Mouse (Mus musculus): ENCODE measurements around the gene Gm340. TPM values are rescaled to one million over a fixed set of nuclear protein-coding genes. Genes with fewer than 3 reads are reported as not detected.

Gm340 gene
- polyA plus RNA-seq (2014; fragmentation: Nextera tagmentation; extraction: Ambion mirVana) = 3.7 and 4.2 TPM in 2 replicates

DNA sequence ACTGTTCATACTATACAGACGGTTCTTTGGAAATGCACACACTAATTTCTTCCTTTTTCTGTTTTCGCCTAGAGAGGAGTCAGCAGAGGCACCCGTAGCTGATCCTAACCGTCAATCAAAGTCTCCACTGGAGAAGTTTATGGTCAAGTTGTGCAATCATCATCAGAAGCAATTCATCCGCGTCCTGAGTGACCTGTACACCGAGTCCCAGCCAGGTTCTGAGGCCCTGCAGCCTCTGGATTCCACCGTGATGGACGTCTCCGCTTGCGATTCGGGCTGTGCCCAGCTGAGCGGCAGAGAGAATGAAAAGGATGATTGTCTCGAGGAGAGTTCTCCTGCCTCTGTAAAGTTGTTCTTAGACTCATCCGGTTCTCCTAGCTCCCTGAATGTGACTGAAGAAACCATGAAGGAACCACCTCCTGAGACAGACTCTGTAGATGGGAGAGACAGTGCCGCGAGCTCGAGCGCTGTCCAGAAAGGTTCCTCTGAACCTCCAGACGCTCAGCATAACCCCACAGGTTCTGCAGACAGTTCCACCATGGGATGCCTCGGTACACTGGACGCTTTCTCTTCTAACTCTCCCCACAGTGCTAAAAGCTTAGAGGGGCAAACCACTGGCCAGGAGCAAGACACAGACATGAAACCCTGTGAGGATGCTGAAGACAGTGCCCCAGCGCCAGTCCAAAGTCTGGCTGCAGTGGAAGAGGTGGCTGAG lies at the start of gene Gm340:
Gm340 (plus strand) TSS at position 665 of the 715 bp plus-strand sequence.
- no peak for TF ChIP-seq CTCF (IDR thresholded peaks at IDR 0.05; ENCODE audit: low read depth)
- no peaks in the 10 kb centered on the region for H3K9me3 ChIP-seq (ENCODE audit: low read depth, low read length)
- DNase-seq (no peak), ATAC-seq (ENCODE audit: insufficient read depth) (no peak)
- no peak within 1 kb of the TSS for H3K4me2 ChIP-seq
- H3K4me1 ChIP-seq (ENCODE audit: insufficient read depth) = no peaks in the 10 kb centered on the region
- no peak within 1 kb of the TSS for H3K27ac ChIP-seq (ENCODE audit: low read depth)
- H3K27me3 ChIP-seq (ENCODE audit: insufficient read depth, low read length) = no peaks in the 10 kb centered on the region
- H3K9ac ChIP-seq = no peak within 1 kb of the TSS
- H3K4me3 ChIP-seq (ENCODE audit: low read depth, low read length) = no peak within 1 kb of the TSS
- WGBS = 92% methylated on average over 23 of the region's 23 CpGs
- peaks cover 41% of the 10 kb centered on the region for H3K36me3 ChIP-seq (ENCODE audit: insufficient read depth)

DNA sequence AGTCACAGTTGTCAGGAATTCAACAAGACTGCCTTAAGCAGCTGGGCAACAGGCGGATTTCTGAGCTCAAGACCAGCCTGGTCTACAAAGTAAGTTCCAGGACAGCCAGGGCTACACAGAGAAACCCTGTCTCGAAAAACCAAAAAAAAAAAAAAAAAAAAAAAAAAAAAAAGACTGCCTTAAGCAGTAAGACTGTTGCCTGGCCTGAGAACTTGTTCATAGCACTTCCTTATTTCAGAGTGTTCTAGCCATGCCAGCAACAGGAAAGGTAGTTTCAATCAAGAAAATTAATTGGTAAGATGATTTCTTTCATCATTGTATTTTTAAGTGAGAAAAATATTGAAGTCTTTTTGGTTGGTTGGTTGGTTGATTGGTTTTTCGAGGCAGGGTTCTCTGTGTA lies 48.1 kb upstream of the Gm340 start:
- Histone ChIP-seq H3K4me1 (ENCODE audit: insufficient read depth) (no peaks in the 10 kb centered on the region), H3K27ac (ENCODE audit: low read depth) (no peak overlapping the region), H3K9me3 (ENCODE audit: low read depth, low read length) (no peaks in the 10 kb centered on the region), H3K36me3 (ENCODE audit: insufficient read depth) (peaks cover 5% of the 10 kb centered on the region; the same call in 1 of the 2 replicates), H3K4me3 (ENCODE audit: low read depth, low read length) (no peak overlapping the region), H3K27me3 (ENCODE audit: insufficient read depth, low read length) (no peaks in the 10 kb centered on the region), H3K4me2 (no peak overlapping the region), H3K9ac (no peak overlapping the region)
- no peak for ATAC-seq (ENCODE audit: insufficient read depth)
- WGBS = 88% methylated on average over 3 of the region's 3 CpGs
- TF ChIP-seq CTCF (IDR thresholded peaks at IDR 0.05; ENCODE audit: low read depth) = no peak
- no peak for DNase-seq

DNA sequence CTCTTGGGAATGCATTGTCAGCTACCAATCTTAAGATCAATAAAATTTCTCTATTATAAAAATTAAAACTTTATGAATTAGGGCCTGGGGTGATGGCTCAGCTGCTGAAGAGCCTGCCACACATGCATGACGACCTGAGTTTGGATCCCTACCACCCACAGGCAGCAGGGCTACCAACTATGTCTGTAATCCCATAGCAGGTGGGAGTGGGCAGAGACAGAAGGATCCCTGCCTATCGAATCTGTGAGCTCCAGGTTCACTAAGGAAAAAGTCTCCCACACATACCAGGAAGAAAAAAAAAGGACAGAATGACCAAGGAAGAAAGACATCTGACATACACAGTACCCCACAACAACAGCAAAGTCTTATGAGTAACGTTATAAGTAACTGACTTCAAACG lies 25.2 kb upstream of the Gm340 start:
- no peaks in the 10 kb centered on the region for H3K4me1 ChIP-seq (ENCODE audit: insufficient read depth)
- H3K4me3 ChIP-seq (ENCODE audit: low read depth, low read length) = no peak overlapping the region
- peaks cover 41% of the 10 kb centered on the region for H3K36me3 ChIP-seq (ENCODE audit: insufficient read depth)
- no peak overlapping the region for H3K9ac ChIP-seq
- no peaks in the 10 kb centered on the region for H3K27me3 ChIP-seq (ENCODE audit: insufficient read depth, low read length)
- no peak overlapping the region for H3K4me2 ChIP-seq
- 67% methylated on average over 4 of the region's 4 CpGs for WGBS
- no peak for TF ChIP-seq CTCF (IDR thresholded peaks at IDR 0.05; ENCODE audit: low read depth)
- ATAC-seq (ENCODE audit: insufficient read depth) (no peak), DNase-seq (no peak)
- no peaks in the 10 kb centered on the region for H3K9me3 ChIP-seq (ENCODE audit: low read depth, low read length)
- no peak overlapping the region for H3K27ac ChIP-seq (ENCODE audit: low read depth)

DNA sequence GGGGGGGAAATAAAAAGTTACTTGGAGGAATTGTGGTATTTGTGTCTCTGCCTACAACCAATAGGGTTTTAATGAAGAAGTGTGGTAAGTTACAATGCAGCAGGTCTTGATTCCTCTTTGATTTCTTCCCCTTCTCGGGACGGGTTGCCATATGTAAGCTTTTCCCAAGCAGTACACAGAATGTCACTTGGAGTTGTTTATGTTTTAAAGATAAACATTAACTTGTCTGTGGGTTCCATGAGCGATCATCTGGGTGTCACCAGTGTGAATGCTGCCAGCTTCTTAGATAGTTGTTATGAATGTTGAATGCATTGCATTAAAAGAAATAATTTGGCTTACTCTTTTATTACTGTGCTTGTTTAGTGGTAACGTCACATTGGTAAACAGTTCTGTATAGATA lies 24.7 kb upstream of the Gm340 start:
- no peaks in the 10 kb centered on the region for H3K9me3 ChIP-seq (ENCODE audit: low read depth, low read length)
- no peak overlapping the region for H3K9ac ChIP-seq
- DNase-seq = peak; percentile 75
- no peaks in the 10 kb centered on the region for H3K27me3 ChIP-seq (ENCODE audit: insufficient read depth, low read length)
- no peaks in the 10 kb centered on the region for H3K4me1 ChIP-seq (ENCODE audit: insufficient read depth)
- H3K36me3 ChIP-seq (ENCODE audit: insufficient read depth) = peaks cover 38% of the 10 kb centered on the region
- no peak overlapping the region for H3K4me2 ChIP-seq
- 39% methylated on average over 4 of the region's 4 CpGs for WGBS
- ATAC-seq (ENCODE audit: insufficient read depth) = no peak; the same call in 1 of the 2 replicates
- no peak overlapping the region for H3K4me3 ChIP-seq (ENCODE audit: low read depth, low read length)
- no peak overlapping the region for H3K27ac ChIP-seq (ENCODE audit: low read depth)
- TF ChIP-seq CTCF (IDR thresholded peaks at IDR 0.05; ENCODE audit: low read depth) = no peak

DNA sequence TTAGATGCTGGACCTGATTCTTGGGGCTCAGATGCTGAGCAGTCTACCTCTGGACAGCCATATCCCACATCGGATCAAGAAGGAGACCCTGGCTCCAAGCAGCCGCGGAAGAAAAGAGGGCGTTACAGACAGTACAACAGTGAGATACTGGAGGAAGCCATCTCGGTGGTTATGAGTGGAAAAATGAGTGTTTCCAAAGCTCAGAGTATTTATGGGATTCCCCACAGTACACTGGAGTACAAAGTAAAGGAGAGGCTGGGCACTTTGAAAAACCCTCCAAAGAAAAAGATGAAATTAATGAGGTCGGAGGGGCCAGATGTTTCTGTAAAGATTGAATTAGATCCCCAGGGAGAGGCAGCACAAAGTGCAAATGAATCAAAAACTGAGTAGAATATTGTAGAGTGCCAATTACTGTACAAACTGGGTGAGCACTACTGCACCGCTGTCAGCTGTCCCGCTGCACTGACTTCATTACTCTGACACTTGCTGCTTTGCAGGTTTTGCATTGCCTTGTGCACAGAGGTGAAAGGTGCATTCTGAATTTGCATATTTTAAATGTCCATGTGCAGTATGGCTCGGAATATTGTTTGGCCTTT lies 23.2 kb upstream of the Gm340 start:
- TF ChIP-seq CTCF (IDR thresholded peaks at IDR 0.05; ENCODE audit: low read depth) = no peak
- 86% methylated on average over 9 of the region's 9 CpGs for WGBS

DNA sequence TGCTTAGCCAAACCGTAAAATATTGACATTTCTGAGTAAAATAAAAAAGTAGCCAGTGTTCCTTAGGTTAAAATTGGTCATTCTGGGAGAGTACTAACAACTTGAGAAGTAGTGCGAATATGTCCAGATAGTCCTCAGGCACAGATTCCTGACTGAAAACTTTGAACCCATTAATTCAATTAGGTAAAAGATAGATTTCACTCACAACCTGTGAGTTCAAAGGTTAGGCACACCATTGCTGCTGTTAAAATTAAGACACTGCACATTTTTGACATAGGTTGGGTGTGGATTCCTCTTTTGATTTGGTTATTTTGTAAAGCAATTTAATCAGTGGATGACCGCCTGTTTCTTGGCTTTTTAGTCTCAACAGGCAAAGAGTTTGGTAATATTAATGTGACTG lies 21.3 kb upstream of the Gm340 start:
- no peak for TF ChIP-seq CTCF (IDR thresholded peaks at IDR 0.05; ENCODE audit: low read depth)

More for the DNA sequence above, 23.2 kb upstream of the Gm340 start:
- Histone ChIP-seq H3K4me3 (ENCODE audit: low read depth, low read length) (no peak overlapping the region), H3K9ac (no peak overlapping the region), H3K36me3 (ENCODE audit: insufficient read depth) (peaks cover 31% of the 10 kb centered on the region), H3K27me3 (ENCODE audit: insufficient read depth, low read length) (no peaks in the 10 kb centered on the region), H3K27ac (ENCODE audit: low read depth) (no peak overlapping the region), H3K4me1 (ENCODE audit: insufficient read depth) (no peaks in the 10 kb centered on the region), H3K9me3 (ENCODE audit: low read depth, low read length) (no peaks in the 10 kb centered on the region), H3K4me2 (no peak overlapping the region)
- ATAC-seq (ENCODE audit: insufficient read depth) (no peak), DNase-seq (no peak)

DNA sequence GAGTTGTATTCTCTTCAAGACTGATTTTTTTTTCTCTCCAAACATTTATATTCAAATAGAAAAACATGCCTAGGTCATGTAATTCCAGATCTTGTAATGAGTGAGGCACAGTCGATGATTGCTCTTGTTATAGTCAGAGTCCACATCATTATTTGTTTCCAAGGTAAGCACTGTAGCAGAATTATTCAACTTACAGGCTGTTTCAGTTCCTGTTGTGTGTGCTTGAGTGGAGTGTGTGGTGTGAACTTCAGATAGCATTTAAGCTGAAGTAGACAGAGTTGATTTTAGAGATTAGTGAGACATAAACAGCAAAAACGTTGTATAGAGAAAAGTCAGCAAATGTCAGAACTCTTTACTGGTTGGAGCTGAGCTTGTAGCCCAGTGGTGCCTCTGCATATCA lies 13.4 kb upstream of the Gm340 start:
- no peak for DNase-seq
- H3K4me2 ChIP-seq = no peak overlapping the region
- no peak overlapping the region for H3K4me3 ChIP-seq (ENCODE audit: low read depth, low read length)
- H3K4me1 ChIP-seq (ENCODE audit: insufficient read depth) = no peaks in the 10 kb centered on the region
- no peaks in the 10 kb centered on the region for H3K27me3 ChIP-seq (ENCODE audit: insufficient read depth, low read length)
- no peaks in the 10 kb centered on the region for H3K36me3 ChIP-seq (ENCODE audit: insufficient read depth)
- TF ChIP-seq CTCF (IDR thresholded peaks at IDR 0.05; ENCODE audit: low read depth) = no peak
- no peak overlapping the region for H3K27ac ChIP-seq (ENCODE audit: low read depth)
- 49% methylated on average over 2 of the region's 2 CpGs for WGBS
- ATAC-seq (ENCODE audit: insufficient read depth) = no peak
- no peaks in the 10 kb centered on the region for H3K9me3 ChIP-seq (ENCODE audit: low read depth, low read length)
- no peak overlapping the region for H3K9ac ChIP-seq

More for the DNA sequence above, 21.3 kb upstream of the Gm340 start:
- Histone ChIP-seq H3K9ac (no peak overlapping the region), H3K4me3 (ENCODE audit: low read depth, low read length) (no peak overlapping the region), H3K4me2 (no peak overlapping the region), H3K27ac (ENCODE audit: low read depth) (no peak overlapping the region), H3K9me3 (ENCODE audit: low read depth, low read length) (no peaks in the 10 kb centered on the region), H3K4me1 (ENCODE audit: insufficient read depth) (no peaks in the 10 kb centered on the region), H3K36me3 (ENCODE audit: insufficient read depth) (peaks cover 26% of the 10 kb centered on the region), H3K27me3 (ENCODE audit: insufficient read depth, low read length) (no peaks in the 10 kb centered on the region)
- ATAC-seq (ENCODE audit: insufficient read depth) (no peak), DNase-seq (no peak)
- WGBS = 84% methylated on average over 3 of the region's 3 CpGs

Data from lung, embryonic 14.5 days (tissue).